Mouse (Mus musculus) stomach, embryonic 16.5 days (tissue): ENCODE measurements around the gene 1700030K09Rik. TPM values are rescaled to one million over a fixed set of nuclear protein-coding genes. Genes with fewer than 3 reads are reported as not detected.

Source experiments
- ATAC-seq: fragments of 200-750 bp; cut with Nextera tagmentation; 2 replicates; pipeline ENCODE4 v1.8.0; 2017; ENCODE audit warnings: moderate number of reproducible peaks, moderate TSS enrichment; ENCODE audit not compliant: insufficient read depth, low FRiP score
- H3K27ac ChIP-seq: fragments of 300-500 bp; sonication (generic); 2 replicates; pipeline ENCODE4 v1.5.1; 2014; ENCODE audit warnings: low read length
- H3K27me3 ChIP-seq: fragments of 300-500 bp; sonication (generic); 2 replicates; pipeline ENCODE4 v1.6.1; 2014; ENCODE audit warnings: low read length, control low read depth, mixed read lengths; ENCODE audit not compliant: control insufficient read depth, insufficient read depth
- H3K36me3 ChIP-seq: fragments of 300-500 bp; sonication (generic); 2 replicates; pipeline ENCODE4 v1.6.1; 2014; ENCODE audit warnings: low read length; ENCODE audit not compliant: control insufficient read depth, insufficient read depth
- H3K4me1 ChIP-seq: fragments of 300-500 bp; sonication (generic); 2 replicates; pipeline ENCODE4 v1.6.1; 2014; ENCODE audit warnings: low read length, control low read depth, mixed read lengths; ENCODE audit not compliant: control insufficient read depth, insufficient read depth
- H3K4me2 ChIP-seq: fragments of 300-500 bp; sonication (generic); 2 replicates; pipeline ENCODE4 v1.6.1; 2014; ENCODE audit warnings: low read depth, low read length, mixed read lengths
- H3K4me3 ChIP-seq: fragments of 300-500 bp; sonication (generic); replicated peaks from 2 replicates; pipeline ENCODE4 v1.5.1; 2014; ENCODE audit warnings: mild to moderate bottlenecking, low read length
- H3K9ac ChIP-seq: fragments of 300-500 bp; sonication (generic); 2 replicates; pipeline ENCODE4 v1.6.1; 2014; ENCODE audit warnings: low read length
- H3K9me3 ChIP-seq: fragments of 300-500 bp; sonication (generic); replicated peaks from 2 replicates; pipeline ENCODE4 v1.6.1; 2016; ENCODE audit warnings: low read length, control low read depth; ENCODE audit not compliant: control insufficient read depth
- WGBS: fragments of 180-500 bp; shearing (Covaris S2); extraction: QIAGEN DNeasy Blood & Tissue Kit; methylation state at CpG from one replicate; pipeline ENCODE4 v1.1.7; 2014; 5-methylcytosine and 5-hydroxymethylcytosine counted together
- polyA plus RNA-seq: library from polyadenylated mRNA; unstranded; fragments of >200 nt; fragmentation: Nextera tagmentation; extraction: Ambion mirVana; gene quantifications from 2 replicates; pipeline ENCODE4 v1.2.1, GENCODE M21; 2015

Gene 1700030K09Rik
- polyA plus RNA-seq, 1 experiment from 2014 or later = 13.5 TPM

DNA sequence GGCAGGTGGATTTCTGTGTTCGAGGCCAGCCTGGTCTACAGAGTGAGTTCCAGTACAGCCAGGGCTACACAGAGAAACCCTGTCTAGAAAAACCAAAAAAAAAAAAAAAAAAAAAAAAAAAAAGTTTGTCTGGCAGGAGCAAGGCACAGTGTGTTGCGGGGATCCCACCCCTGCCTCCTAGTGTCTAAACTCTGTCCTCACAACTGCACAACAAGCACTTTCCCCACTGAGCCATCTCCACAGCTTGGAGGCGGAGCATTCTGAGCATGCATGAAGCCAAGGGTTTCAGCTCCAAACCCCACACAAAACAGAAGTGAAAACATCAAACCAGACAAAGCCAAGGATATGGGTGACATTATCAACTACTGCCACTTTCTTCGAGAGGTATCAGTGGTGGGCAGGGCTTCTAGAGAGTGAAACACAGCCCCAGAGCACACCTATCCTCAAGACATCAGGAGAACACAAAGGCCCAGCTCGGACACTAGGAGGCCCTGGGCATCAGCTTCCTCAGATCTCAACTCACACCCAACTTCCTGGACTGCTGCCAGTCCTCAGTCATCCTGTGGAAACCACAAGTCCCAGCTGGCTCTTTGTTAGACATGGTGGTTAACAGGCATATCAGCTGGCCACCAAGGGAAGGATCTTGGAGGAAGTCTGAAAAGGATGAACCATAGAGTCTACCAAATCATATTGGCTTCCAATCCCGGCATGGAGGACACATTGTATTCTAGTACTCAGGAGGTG lies 41.9 kb downstream of the 1700030K09Rik start:
- no peak overlapping the region for H3K4me2 ChIP-seq
- 77% methylated on average over 6 of the region's 6 CpGs for WGBS
- H3K27me3 ChIP-seq = no peaks in the 10 kb centered on the region
- no peak overlapping the region for H3K9ac ChIP-seq
- no peak overlapping the region for H3K27ac ChIP-seq
- no peaks in the 10 kb centered on the region for H3K9me3 ChIP-seq
- no peaks in the 10 kb centered on the region for H3K4me1 ChIP-seq
- H3K4me3 ChIP-seq = no peak overlapping the region
- ATAC-seq = no peak
- H3K36me3 ChIP-seq = peaks cover 33% of the 10 kb centered on the region

DNA sequence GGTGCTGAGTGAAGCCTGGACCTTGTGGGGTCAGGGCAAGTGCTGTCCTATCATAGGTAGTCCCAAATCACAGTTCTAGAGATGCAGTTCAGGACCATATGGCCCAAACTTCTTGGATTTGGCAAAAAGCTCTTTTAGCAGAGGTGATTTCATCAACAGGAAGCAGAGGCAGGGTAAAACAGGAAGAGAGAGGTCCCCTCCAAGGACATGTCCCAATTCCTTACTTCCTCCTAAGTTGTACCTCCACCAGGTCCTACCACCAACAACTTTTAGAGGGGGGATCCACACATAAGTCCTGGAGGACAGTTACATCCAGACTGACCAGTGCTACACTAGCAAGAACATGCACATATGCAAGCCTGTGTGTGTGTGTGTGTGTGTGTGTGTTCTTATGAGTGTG lies 43.3 kb downstream of the 1700030K09Rik start:
- Histone ChIP-seq H3K4me1 (peaks cover 11% of the 10 kb centered on the region), H3K4me2 (no peak overlapping the region), H3K27me3 (no peaks in the 10 kb centered on the region), H3K9me3 (no peaks in the 10 kb centered on the region), H3K27ac (no peak overlapping the region), H3K9ac (no peak overlapping the region), H3K36me3 (peaks cover 30% of the 10 kb centered on the region), H3K4me3 (no peak overlapping the region)
- no peak for ATAC-seq

DNA sequence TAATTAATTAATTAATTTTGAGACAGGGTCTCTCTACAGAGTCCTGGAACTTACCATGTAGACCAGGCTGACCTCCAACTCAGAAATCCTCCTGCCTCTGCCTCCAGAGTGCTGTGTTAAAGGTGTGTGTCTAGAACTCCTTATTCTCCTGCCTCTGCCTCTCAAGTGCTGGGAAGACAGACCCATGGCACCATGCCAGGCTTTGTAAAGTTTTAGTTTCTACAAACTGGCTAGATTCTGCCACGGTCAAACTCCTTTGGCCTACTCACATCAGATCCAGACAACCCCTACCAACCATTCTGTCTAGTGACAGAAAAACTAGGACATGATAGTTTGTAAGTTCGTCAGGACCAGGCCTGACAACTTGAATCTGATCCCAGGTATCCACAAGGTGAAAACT lies 47.3 kb downstream of the 1700030K09Rik start:
- H3K4me3 ChIP-seq = peak overlapping the region; percentile 87
- no peak overlapping the region for H3K27ac ChIP-seq
- H3K36me3 ChIP-seq = peaks cover 17% of the 10 kb centered on the region; the same call in 1 of the 2 replicates
- no peaks in the 10 kb centered on the region for H3K9me3 ChIP-seq
- H3K27me3 ChIP-seq = no peaks in the 10 kb centered on the region
- 78% methylated on average over 2 of the region's 2 CpGs for WGBS
- ATAC-seq = no peak
- peak overlapping the region; percentile 90 for H3K4me2 ChIP-seq
- peaks cover 20% of the 10 kb centered on the region for H3K4me1 ChIP-seq
- H3K9ac ChIP-seq = peak overlapping the region; percentile 88; the same call in 1 of the 2 replicates

DNA sequence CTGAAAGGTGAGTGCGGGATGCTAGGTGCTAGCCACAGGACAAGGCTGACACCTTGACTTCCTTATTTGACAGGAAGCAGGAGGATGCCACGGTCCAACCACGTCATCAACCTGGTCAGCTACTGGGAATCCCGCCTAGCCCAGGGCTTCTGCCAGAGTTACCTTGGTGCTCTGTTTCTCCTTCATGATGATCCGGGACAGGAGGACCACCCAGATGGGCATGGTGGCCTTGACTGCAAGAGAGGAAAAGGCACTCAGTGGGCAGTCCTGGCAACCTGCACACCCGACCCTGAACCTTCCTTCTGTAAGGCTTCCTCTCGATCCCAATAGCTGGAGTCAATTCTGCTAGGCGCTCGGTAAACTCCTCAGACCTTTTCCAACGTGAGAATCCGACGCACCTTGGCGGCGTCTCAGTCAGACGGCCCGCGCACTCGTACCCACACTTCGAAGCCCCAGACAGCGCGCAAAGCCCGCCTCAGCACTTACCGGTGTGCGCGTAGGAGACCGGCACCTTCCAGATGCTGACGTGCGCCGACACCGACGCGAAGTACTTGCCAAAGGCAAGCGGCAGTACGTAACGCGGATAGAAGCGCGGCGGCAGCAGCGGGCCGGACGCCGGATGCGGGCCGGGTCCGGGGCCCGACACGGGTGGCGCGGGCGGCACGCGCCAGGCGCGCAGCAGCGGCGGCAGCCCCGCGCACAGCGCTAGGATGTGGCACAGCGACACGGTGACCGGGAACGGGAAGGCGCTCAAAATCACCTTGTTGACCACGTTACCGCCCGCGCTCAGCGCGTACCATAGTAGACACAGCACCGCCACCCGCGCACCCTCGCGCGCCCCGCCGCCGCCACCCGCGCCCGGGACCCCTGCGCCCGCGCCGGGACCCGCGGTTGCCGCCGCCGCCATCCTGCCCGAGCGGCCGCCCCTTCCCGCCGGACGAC lies 48.3 kb downstream of the 1700030K09Rik start, which contains the start of gene Slc35e1:
Slc35e1 (minus strand) TSS at position 935 of the 942 bp plus-strand sequence.
- Histone ChIP-seq H3K9me3 (no peaks in the 10 kb centered on the region), H3K36me3 (peaks cover 14% of the 10 kb centered on the region; the same call in 1 of the 2 replicates), H3K27ac (peak within 1 kb of the TSS; percentile 72), H3K27me3 (no peaks in the 10 kb centered on the region), H3K9ac (peak within 1 kb of the TSS; percentile 88), H3K4me2 (peak within 1 kb of the TSS; percentile 90), H3K4me1 (peaks cover 20% of the 10 kb centered on the region), H3K4me3 (peak within 1 kb of the TSS; percentile 87)
- peak; percentile 26; the same call in 1 of the 2 replicates for ATAC-seq
- under 1% methylated on average over 80 of the region's 98 CpGs for WGBS

DNA sequence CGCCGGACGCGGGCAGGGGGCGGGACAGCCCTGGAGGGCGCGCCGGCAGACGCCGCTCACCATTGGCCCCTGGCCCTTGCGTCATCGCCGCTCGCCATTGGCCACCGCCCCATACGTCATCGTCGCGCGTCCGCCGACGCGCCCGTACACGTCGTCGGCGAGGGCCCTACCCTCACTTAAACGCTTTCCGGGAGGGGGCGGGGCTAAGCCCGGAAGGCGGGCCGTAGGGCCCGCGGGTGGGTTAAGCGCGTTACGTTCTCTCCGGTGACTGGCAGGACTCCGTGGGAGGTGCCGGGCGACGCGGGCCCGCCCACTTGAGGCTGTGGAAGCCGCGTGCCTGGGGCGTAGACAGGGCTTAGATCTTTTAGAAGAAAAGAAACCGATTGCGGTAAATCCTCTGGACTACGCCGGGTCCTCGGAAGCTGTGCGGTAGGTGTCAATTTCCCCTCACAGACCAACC lies 49.0 kb downstream of the 1700030K09Rik start:
- WGBS = under 1% methylated on average over 56 of the region's 56 CpGs
- Histone ChIP-seq H3K9ac (peak overlapping the region; percentile 88), H3K27me3 (no peaks in the 10 kb centered on the region), H3K4me2 (peak overlapping the region; percentile 90), H3K27ac (peak overlapping the region; percentile 72; the same call in 1 of the 2 replicates), H3K4me3 (peak overlapping the region; percentile 87), H3K36me3 (peaks cover 14% of the 10 kb centered on the region; the same call in 1 of the 2 replicates), H3K9me3 (no peaks in the 10 kb centered on the region), H3K4me1 (peaks cover 20% of the 10 kb centered on the region)
- peak; percentile 99 for ATAC-seq

DNA sequence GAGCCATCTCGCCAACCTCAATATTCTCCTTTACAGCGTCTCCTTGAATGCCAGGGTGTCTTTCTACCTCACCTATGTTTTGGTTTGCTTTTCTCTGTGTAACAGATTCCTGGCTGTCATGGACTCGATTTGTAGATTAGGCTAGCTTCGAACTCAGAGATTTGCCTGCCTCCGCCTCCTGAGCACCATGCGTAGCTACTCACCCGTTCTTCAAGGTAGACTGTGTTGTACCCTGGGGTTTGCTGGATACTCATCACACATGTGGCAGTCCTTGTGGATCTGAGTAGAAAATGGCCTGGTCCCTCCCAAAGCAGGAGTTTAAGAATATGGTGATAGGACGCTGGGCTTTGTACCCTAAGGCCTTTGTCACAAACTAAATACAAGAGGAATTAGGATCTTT lies 49.7 kb downstream of the 1700030K09Rik start:
- 11% methylated on average over 8 of the region's 8 CpGs for WGBS
- Histone ChIP-seq H3K9me3 (no peaks in the 10 kb centered on the region), H3K4me1 (peaks cover 20% of the 10 kb centered on the region), H3K27me3 (no peaks in the 10 kb centered on the region), H3K4me3 (peak overlapping the region; percentile 87), H3K4me2 (peak overlapping the region; percentile 59), H3K27ac (peak overlapping the region; percentile 42; the same call in 1 of the 2 replicates), H3K36me3 (peaks cover 10% of the 10 kb centered on the region; the same call in 1 of the 2 replicates), H3K9ac (peak overlapping the region; percentile 68)
- no peak for ATAC-seq

DNA sequence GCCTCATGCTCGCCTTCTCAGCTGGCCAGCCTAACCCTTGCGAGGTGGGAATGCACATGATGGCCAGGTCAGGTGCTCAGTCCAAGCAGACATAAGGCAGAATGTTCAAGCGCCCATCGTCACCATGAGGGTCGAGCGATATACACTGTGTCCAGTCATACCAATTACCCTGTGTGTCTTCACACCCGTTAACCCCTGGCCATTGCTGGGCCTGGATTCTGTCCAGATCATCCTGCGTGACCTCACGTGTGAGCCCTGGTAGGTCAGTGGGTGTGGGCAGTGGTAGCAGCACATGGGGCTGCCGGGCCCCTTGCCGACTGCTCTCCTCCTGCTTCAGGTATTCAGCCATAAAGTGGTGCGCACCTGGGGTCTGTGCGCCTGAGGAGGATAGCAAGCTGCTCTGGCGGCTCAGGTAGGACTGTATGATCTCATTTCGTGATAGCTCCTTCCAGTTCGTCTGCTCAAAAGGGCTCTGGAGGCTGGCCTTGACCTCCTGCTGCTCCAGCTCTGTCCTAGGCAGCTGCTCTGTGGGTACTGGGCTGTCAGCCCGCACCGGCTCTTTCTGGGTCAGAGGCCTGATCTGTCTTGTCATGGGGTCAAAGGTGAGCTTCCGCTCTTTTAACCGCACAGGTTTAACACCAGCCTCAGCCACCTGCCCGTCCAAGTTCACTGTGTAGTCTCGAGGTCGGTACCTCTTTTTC lies 51.9 kb downstream of the 1700030K09Rik start:
- H3K4me3 ChIP-seq = no peak overlapping the region
- no peaks in the 10 kb centered on the region for H3K27me3 ChIP-seq
- H3K4me1 ChIP-seq = peaks cover 20% of the 10 kb centered on the region
- 88% methylated on average over 23 of the region's 23 CpGs for WGBS
- peaks cover 10% of the 10 kb centered on the region; the same call in 1 of the 2 replicates for H3K36me3 ChIP-seq
- no peak for ATAC-seq
- no peak overlapping the region for H3K9ac ChIP-seq
- no peaks in the 10 kb centered on the region for H3K9me3 ChIP-seq
- no peak overlapping the region for H3K4me2 ChIP-seq
- no peak overlapping the region for H3K27ac ChIP-seq

DNA sequence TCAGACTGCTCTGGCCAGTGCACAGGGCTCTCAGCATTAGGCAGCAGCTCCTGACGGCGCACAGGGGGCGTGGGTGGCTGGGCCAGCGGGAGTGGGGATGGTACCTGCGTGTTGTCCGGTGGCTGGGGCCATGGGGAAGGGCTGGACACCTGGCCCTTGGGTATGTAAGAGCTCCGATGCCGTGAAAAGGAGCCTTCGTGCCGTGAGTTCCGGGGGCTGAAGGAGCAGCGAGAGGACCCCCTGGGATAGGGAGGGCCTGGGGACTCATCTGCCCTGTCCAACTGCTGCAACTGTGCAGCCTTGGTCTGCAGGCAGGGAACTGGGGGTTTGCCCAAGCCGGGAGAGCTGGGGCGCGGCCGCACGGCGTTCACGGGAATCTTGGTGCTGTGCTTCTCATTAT lies 52.5 kb downstream of the 1700030K09Rik start:
- no peak overlapping the region for H3K9ac ChIP-seq
- no peak overlapping the region for H3K4me2 ChIP-seq
- H3K27me3 ChIP-seq = no peaks in the 10 kb centered on the region
- no peak overlapping the region for H3K27ac ChIP-seq
- H3K4me3 ChIP-seq = no peak overlapping the region
- WGBS = 86% methylated on average over 19 of the region's 19 CpGs
- no peaks in the 10 kb centered on the region for H3K9me3 ChIP-seq
- no peak for ATAC-seq
- peaks cover 16% of the 10 kb centered on the region for H3K4me1 ChIP-seq
- H3K36me3 ChIP-seq = peaks cover 10% of the 10 kb centered on the region; the same call in 1 of the 2 replicates
